Mouse (Mus musculus): ENCODE data around the gene Cfap54.

DNA sequence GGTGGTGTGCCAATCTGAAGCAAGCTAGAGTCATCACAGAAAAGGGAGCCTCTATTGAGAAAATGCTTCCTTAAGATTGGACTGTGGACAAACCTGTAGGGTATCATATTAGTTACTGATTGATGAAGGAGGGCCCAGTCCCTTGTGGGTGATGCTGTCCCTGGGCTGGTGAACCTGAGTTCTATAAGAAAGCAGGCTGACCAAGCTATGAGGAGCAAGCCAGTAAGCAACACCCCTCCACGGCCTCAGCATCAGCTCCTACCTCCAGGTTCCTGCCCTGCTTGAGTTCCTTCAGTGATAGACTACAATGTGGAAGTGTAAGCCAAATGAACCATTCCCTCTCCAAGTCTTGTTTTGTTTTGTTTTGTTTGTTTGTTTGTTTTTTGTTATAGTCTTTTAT is 162.9 kb downstream of the Cfap54 start:
- TF ChIP-seq CTCF (IDR thresholded peaks at IDR 0.05; ENCODE audit: insufficient read depth, low read depth, low read length) (no peak), POLR2A (IDR thresholded peaks at IDR 0.05; ENCODE audit: insufficient read depth, low read depth, low read length) (no peak)
